Mouse (Mus musculus) midbrain, embryonic 16.5 days (tissue): ENCODE data around the gene Sh3yl1. TPM values are rescaled to one million over a fixed set of nuclear protein-coding genes. Genes with fewer than 3 reads are reported as not detected.

Experiments
- ATAC-seq: fragments of 200-750 bp; cut with Nextera tagmentation; 2 replicates; pipeline ENCODE4 v1.8.0; 2017; ENCODE audit warnings: moderate TSS enrichment
- H3K27ac ChIP-seq: fragments of 300-500 bp; sonication (generic); 2 replicates; pipeline ENCODE4 v1.5.1; 2014; ENCODE audit warnings: mild to moderate bottlenecking, low read length, mixed read lengths
- H3K27me3 ChIP-seq: fragments of 300-500 bp; sonication (generic); 2 replicates; pipeline ENCODE4 v1.6.1; 2014; ENCODE audit warnings: low read depth, low read length, mixed read lengths; ENCODE audit not compliant: control insufficient read depth, insufficient read depth
- H3K36me3 ChIP-seq: fragments of 300-500 bp; sonication (generic); 2 replicates; pipeline ENCODE4 v1.6.1; 2014; ENCODE audit warnings: mild to moderate bottlenecking, low read length, moderate library complexity, mixed read lengths; ENCODE audit not compliant: control insufficient read depth, insufficient read depth
- H3K4me1 ChIP-seq: fragments of 300-500 bp; sonication (generic); 2 replicates; pipeline ENCODE4 v1.6.1; 2014; ENCODE audit warnings: mild to moderate bottlenecking, low read length, mixed read lengths; ENCODE audit not compliant: control insufficient read depth, insufficient read depth
- H3K4me2 ChIP-seq: fragments of 300-500 bp; sonication (generic); 2 replicates; pipeline ENCODE4 v1.6.1; 2014; ENCODE audit warnings: mild to moderate bottlenecking, low read length, mixed read lengths
- H3K4me3 ChIP-seq: fragments of 300-500 bp; sonication (generic); 2 replicates; pipeline ENCODE4 v1.5.1; 2014; ENCODE audit warnings: low read depth, mild to moderate bottlenecking, low read length, moderate library complexity, mixed read lengths
- H3K9ac ChIP-seq: fragments of 300-500 bp; sonication (generic); 2 replicates; pipeline ENCODE4 v1.6.1; 2014; ENCODE audit warnings: low read depth, low read length, mixed read lengths
- H3K9me3 ChIP-seq: fragments of 300-500 bp; sonication (generic); replicated peaks from 2 replicates; pipeline ENCODE4 v1.6.1; 2014; ENCODE audit warnings: mild to moderate bottlenecking, low read length, mixed read lengths; ENCODE audit not compliant: control insufficient read depth, poor library complexity, severe bottlenecking
- WGBS: fragments of 180-500 bp; shearing (Covaris S2); extraction: QIAGEN DNeasy Blood & Tissue Kit; methylation state at CpG from one replicate; pipeline ENCODE4 v1.1.7; 2014; 5-methylcytosine and 5-hydroxymethylcytosine counted together
- polyA plus RNA-seq: library from polyadenylated mRNA; unstranded; fragments of >200 nt; fragmentation: Nextera tagmentation; extraction: Ambion mirVana; gene quantifications from 2 replicates; pipeline ENCODE4 v1.2.1, GENCODE M21; 2015

The Sh3yl1 gene
- polyA plus RNA-seq, 1 experiment from 2014 or later = 59.7 TPM

- Histone ChIP-seq H3K9ac (no peak overlapping the region), H3K9me3 (no peaks in the 10 kb centered on the region), H3K4me3 (no peak overlapping the region), H3K36me3 (no peaks in the 10 kb centered on the region), H3K4me1 (no peaks in the 10 kb centered on the region), H3K4me2 (no peak overlapping the region), H3K27ac (no peak overlapping the region), H3K27me3 (no peaks in the 10 kb centered on the region)
- no peak for ATAC-seq
- WGBS = 30% methylated on average over 6 of the region's 6 CpGs
Observed at GRCm38 (mm10) chr12:31008171-31008570, 96.7 kb downstream of the Sh3yl1 start.

Other genes with a start within 250 kb of the Sh3yl1 start
- 0.20 and 0.51 TPM in 2 replicates for gene Alkal2, start 27.3 kb upstream of the Sh3yl1 start, polyA plus RNA-seq
- gene Acp1, start 79 bp upstream of the Sh3yl1 start, polyA plus RNA-seq = 99.7 and 103 TPM in 2 replicates
- gene Fam110c, start 162.2 kb downstream of the Sh3yl1 start, polyA plus RNA-seq = not detected in 2 replicates